Mouse (Mus musculus) stomach, embryonic 15.5 days (tissue): ENCODE data around the gene Dennd2a. TPM values are rescaled to one million over a fixed set of nuclear protein-coding genes. Genes with fewer than 3 reads are reported as not detected.
A peak's percentile ranks its signal among the peaks of the same experiment; 100 is the strongest.

ENCODE experiments used
- ATAC-seq: fragments of 200-750 bp; cut with Nextera tagmentation; 2 replicates; pipeline ENCODE4 v1.8.0; 2017; ENCODE audit warnings: low read depth, moderate number of reproducible peaks, moderate TSS enrichment; ENCODE audit not compliant: insufficient read depth, low FRiP score
- H3K27ac ChIP-seq: fragments of 300-500 bp; sonication (generic); 2 replicates; pipeline ENCODE4 v1.5.1; 2015; ENCODE audit warnings: mild to moderate bottlenecking, inconsistent platforms
- H3K27me3 ChIP-seq: fragments of 300-500 bp; sonication (generic); replicated peaks from 2 replicates; pipeline ENCODE4 v1.6.1; 2015; ENCODE audit warnings: inconsistent platforms
- H3K36me3 ChIP-seq: fragments of 300-500 bp; sonication (generic); 2 replicates; pipeline ENCODE4 v1.6.1; 2015; ENCODE audit warnings: inconsistent platforms
- H3K4me1 ChIP-seq: fragments of 300-500 bp; sonication (generic); 2 replicates; pipeline ENCODE4 v1.6.1; 2015; ENCODE audit warnings: inconsistent platforms
- H3K4me2 ChIP-seq: fragments of 300-500 bp; sonication (generic); 2 replicates; pipeline ENCODE4 v1.6.1; 2015; ENCODE audit warnings: mild to moderate bottlenecking, inconsistent platforms
- H3K4me3 ChIP-seq: fragments of 300-500 bp; sonication (generic); replicated peaks from 2 replicates; pipeline ENCODE4 v1.5.1; 2015; ENCODE audit warnings: inconsistent platforms
- H3K9ac ChIP-seq: fragments of 300-500 bp; sonication (generic); 2 replicates; pipeline ENCODE4 v1.6.1; 2015; ENCODE audit warnings: inconsistent platforms
- H3K9me3 ChIP-seq: fragments of 300-500 bp; sonication (generic); 2 replicates; pipeline ENCODE4 v1.6.1; 2016; ENCODE audit warnings: inconsistent platforms
- WGBS: fragments of 180-500 bp; shearing (Covaris S2); methylation state at CpG from one replicate; pipeline ENCODE4 v1.1.7; 2015; 5-methylcytosine and 5-hydroxymethylcytosine counted together
- polyA plus RNA-seq: library from polyadenylated mRNA; unstranded; fragments of >200 nt; fragmentation: Nextera tagmentation; extraction: Ambion mirVana; gene quantifications from 2 replicates; pipeline ENCODE4 v1.2.1, GENCODE M21; 2015

Dennd2a gene
- polyA plus RNA-seq, 1 experiment from 2014 or later: 13.4 TPM

- H3K4me1 ChIP-seq: peaks cover 5% of the 10 kb centered on the region
- H3K4me2 ChIP-seq: no peak overlapping the region
- peaks cover 27% of the 10 kb centered on the region for H3K36me3 ChIP-seq
- WGBS: 84% methylated on average over 7 of the region's 7 CpGs
- H3K9me3 ChIP-seq: no peaks in the 10 kb centered on the region
- H3K9ac ChIP-seq: no peak overlapping the region
- H3K4me3 ChIP-seq: no peak overlapping the region
- H3K27me3 ChIP-seq: no peaks in the 10 kb centered on the region
- no peak for ATAC-seq
- no peak overlapping the region for H3K27ac ChIP-seq
Measured at GRCm38 (mm10) chr6:39579552-39579951, 21.9 kb upstream of the Dennd2a start.

GRCm38 (mm10) chr6:39574951-39575350 lies 17.3 kb upstream of the Dennd2a start:
- WGBS: 65% methylated on average over 7 of the region's 7 CpGs
- H3K27ac ChIP-seq: no peak overlapping the region
- peak overlapping the region; percentile 85 for H3K4me3 ChIP-seq
- no peaks in the 10 kb centered on the region for H3K9me3 ChIP-seq
- H3K36me3 ChIP-seq: peaks cover 11% of the 10 kb centered on the region; the same call in 1 of the 2 replicates
- ATAC-seq: no peak
- peaks cover 9% of the 10 kb centered on the region for H3K4me1 ChIP-seq
- H3K27me3 ChIP-seq: no peaks in the 10 kb centered on the region
- H3K9ac ChIP-seq: no peak overlapping the region; the same call in 1 of the 2 replicates
- H3K4me2 ChIP-seq: peak overlapping the region; percentile 77

- peaks cover 9% of the 10 kb centered on the region for H3K4me1 ChIP-seq
- H3K4me3 ChIP-seq: peak overlapping the region; percentile 85
- peak overlapping the region; percentile 77 for H3K4me2 ChIP-seq
- peak; percentile 13; the same call in 1 of the 2 replicates for ATAC-seq
- peak overlapping the region; percentile 92 for H3K27ac ChIP-seq
- H3K27me3 ChIP-seq: no peaks in the 10 kb centered on the region
- H3K36me3 ChIP-seq: peaks cover 10% of the 10 kb centered on the region; the same call in 1 of the 2 replicates
- WGBS: 31% methylated on average over 10 of the region's 10 CpGs
- H3K9ac ChIP-seq: peak overlapping the region; percentile 81
- H3K9me3 ChIP-seq: no peaks in the 10 kb centered on the region
Measured at GRCm38 (mm10) chr6:39574555-39574869, 16.8 kb upstream of the Dennd2a start.

GRCm38 (mm10) chr6:39573791-39574554 lies 16.3 kb upstream of the Dennd2a start, which contains the start of gene Adck2:
Adck2 (plus strand) TSS chr6:39573873.
- Histone ChIP-seq H3K4me2 (peak within 1 kb of the TSS; percentile 77), H3K4me3 (peak within 1 kb of the TSS; percentile 85), H3K9ac (peak within 1 kb of the TSS; percentile 81), H3K9me3 (no peaks in the 10 kb centered on the region), H3K4me1 (peaks cover 9% of the 10 kb centered on the region), H3K36me3 (peaks cover 5% of the 10 kb centered on the region; the same call in 1 of the 2 replicates), H3K27ac (peak within 1 kb of the TSS; percentile 92), H3K27me3 (no peaks in the 10 kb centered on the region)
- peak; percentile 94 for ATAC-seq
- WGBS: under 1% methylated on average over 49 of the region's 49 CpGs

- Histone ChIP-seq H3K9me3 (no peaks in the 10 kb centered on the region), H3K9ac (no peak overlapping the region), H3K4me3 (no peak overlapping the region), H3K4me1 (peaks cover 9% of the 10 kb centered on the region), H3K36me3 (no peaks in the 10 kb centered on the region), H3K4me2 (no peak overlapping the region), H3K27me3 (no peaks in the 10 kb centered on the region), H3K27ac (no peak overlapping the region)
- 65% methylated on average over 3 of the region's 3 CpGs for WGBS
- no peak for ATAC-seq
Measured at GRCm38 (mm10) chr6:39570426-39570825, 12.8 kb upstream of the Dennd2a start.

- no peaks in the 10 kb centered on the region for H3K36me3 ChIP-seq
- no peak overlapping the region for H3K27ac ChIP-seq
- H3K4me2 ChIP-seq: no peak overlapping the region
- WGBS: 13% methylated on average over 5 of the region's 5 CpGs
- no peaks in the 10 kb centered on the region for H3K9me3 ChIP-seq
- no peak overlapping the region for H3K4me3 ChIP-seq
- no peak for ATAC-seq
- H3K27me3 ChIP-seq: no peaks in the 10 kb centered on the region
- H3K4me1 ChIP-seq: no peaks in the 10 kb centered on the region
- no peak overlapping the region for H3K9ac ChIP-seq
Measured at GRCm38 (mm10) chr6:39567528-39567927, 9.9 kb upstream of the Dennd2a start.

GRCm38 (mm10) chr6:39562166-39563015 lies 4.7 kb upstream of the Dennd2a start:
- Histone ChIP-seq H3K27ac (no peak overlapping the region), H3K36me3 (no peaks in the 10 kb centered on the region), H3K4me1 (peaks cover 13% of the 10 kb centered on the region), H3K4me2 (peak overlapping the region; percentile 47), H3K9ac (no peak overlapping the region), H3K27me3 (no peaks in the 10 kb centered on the region), H3K4me3 (peak overlapping the region; percentile 22), H3K9me3 (no peaks in the 10 kb centered on the region)
- ATAC-seq: peak; percentile 64; the same call in 1 of the 2 replicates
- WGBS: 18% methylated on average over 23 of the region's 23 CpGs

GRCm38 (mm10) chr6:39559276-39559939 lies 1.7 kb upstream of the Dennd2a start:
- WGBS: 47% methylated on average over 6 of the region's 6 CpGs
- Histone ChIP-seq H3K27me3 (no peaks in the 10 kb centered on the region), H3K9me3 (no peaks in the 10 kb centered on the region), H3K36me3 (no peaks in the 10 kb centered on the region), H3K9ac (no peak overlapping the region), H3K4me1 (peaks cover 26% of the 10 kb centered on the region), H3K27ac (no peak overlapping the region), H3K4me2 (no peak overlapping the region), H3K4me3 (no peak overlapping the region)
- no peak for ATAC-seq

GRCm38 (mm10) chr6:39556900-39557659 lies 587 bp downstream of the Dennd2a start:
- H3K9me3 ChIP-seq: no peaks in the 10 kb centered on the region
- no peaks in the 10 kb centered on the region for H3K36me3 ChIP-seq
- under 1% methylated on average over 51 of the region's 54 CpGs for WGBS
- peak overlapping the region; percentile 75 for H3K4me2 ChIP-seq
- H3K27ac ChIP-seq: peak overlapping the region; percentile 90
- H3K9ac ChIP-seq: peak overlapping the region; percentile 78
- no peaks in the 10 kb centered on the region for H3K27me3 ChIP-seq
- peak; percentile 58; the same call in 1 of the 2 replicates for ATAC-seq
- peak overlapping the region; percentile 82 for H3K4me3 ChIP-seq
- H3K4me1 ChIP-seq: peaks cover 31% of the 10 kb centered on the region

- no peaks in the 10 kb centered on the region for H3K36me3 ChIP-seq
- WGBS: 75% methylated on average over 2 of the region's 2 CpGs
- H3K4me2 ChIP-seq: peak overlapping the region; percentile 75
- peaks cover 31% of the 10 kb centered on the region for H3K4me1 ChIP-seq
- ATAC-seq: no peak
- H3K27me3 ChIP-seq: no peaks in the 10 kb centered on the region
- no peak overlapping the region for H3K4me3 ChIP-seq
- H3K9ac ChIP-seq: no peak overlapping the region
- H3K27ac ChIP-seq: no peak overlapping the region
- no peaks in the 10 kb centered on the region for H3K9me3 ChIP-seq
Measured at GRCm38 (mm10) chr6:39555648-39555945, 2.1 kb downstream of the Dennd2a start.
